Mouse (Mus musculus) liver, embryonic 15.5 days (tissue): Measurements from ENCODE around the gene Wif1. TPM values are rescaled to one million over a fixed set of nuclear protein-coding genes. Genes with fewer than 3 reads are reported as not detected.

Experiments used
- ATAC-seq: fragments of 200-750 bp; cut with Nextera tagmentation; 2 replicates; pipeline ENCODE4 v1.8.0; 2017; ENCODE audit warnings: moderate number of reproducible peaks, mild to moderate bottlenecking, moderate library complexity; ENCODE audit not compliant: insufficient read depth
- H3K27ac ChIP-seq: fragments of 300-500 bp; sonication (generic); replicated peaks from 2 replicates; pipeline ENCODE4 v1.5.1; 2015; ENCODE audit warnings: mild to moderate bottlenecking, inconsistent platforms
- H3K27me3 ChIP-seq: fragments of 300-500 bp; sonication (generic); 2 replicates; pipeline ENCODE4 v1.6.1; 2015; ENCODE audit warnings: mild to moderate bottlenecking, inconsistent platforms
- H3K36me3 ChIP-seq: fragments of 300-500 bp; sonication (generic); replicated peaks from 2 replicates; pipeline ENCODE4 v1.6.1; 2015; ENCODE audit warnings: moderate library complexity, mild to moderate bottlenecking, inconsistent platforms
- H3K4me1 ChIP-seq: fragments of 300-500 bp; sonication (generic); replicated peaks from 2 replicates; pipeline ENCODE4 v1.6.1; 2015; ENCODE audit warnings: inconsistent platforms
- H3K4me2 ChIP-seq: fragments of 300-500 bp; sonication (generic); 2 replicates; pipeline ENCODE4 v1.6.1; 2015; ENCODE audit warnings: moderate library complexity, mild to moderate bottlenecking, inconsistent platforms
- H3K4me3 ChIP-seq: fragments of 300-500 bp; sonication (generic); replicated peaks from 2 replicates; pipeline ENCODE4 v1.5.1; 2015; ENCODE audit warnings: mild to moderate bottlenecking, inconsistent platforms
- H3K9ac ChIP-seq: fragments of 300-500 bp; sonication (generic); 2 replicates; pipeline ENCODE4 v1.6.1; 2015; ENCODE audit warnings: moderate library complexity, mild to moderate bottlenecking, inconsistent platforms
- H3K9me3 ChIP-seq: fragments of 300-500 bp; sonication (generic); replicated peaks from 2 replicates; pipeline ENCODE4 v1.6.1; 2016; ENCODE audit warnings: inconsistent platforms
- WGBS: fragments of 180-500 bp; shearing (Covaris S2); methylation state at CpG from one replicate; pipeline ENCODE4 v1.1.7; 2015; ENCODE audit warnings: mixed read lengths; ENCODE audit not compliant: insufficient replicate concordance; 5-methylcytosine and 5-hydroxymethylcytosine counted together
- polyA plus RNA-seq: library from polyadenylated mRNA; unstranded; fragments of >200 nt; fragmentation: Nextera tagmentation; extraction: Ambion mirVana; gene quantifications from 2 replicates; pipeline ENCODE4 v1.2.1, GENCODE M21; 2015

Gene Wif1
- polyA plus RNA-seq, 1 experiment from 2014 or later = 1.1 TPM

GRCm38 (mm10) chr10:121080500-121080899 lies 46.7 kb downstream of the Wif1 start:
- Histone ChIP-seq H3K27me3 (no peaks in the 10 kb centered on the region), H3K4me2 (no peak overlapping the region), H3K36me3 (no peaks in the 10 kb centered on the region), H3K4me1 (no peaks in the 10 kb centered on the region), H3K9ac (no peak overlapping the region), H3K4me3 (no peak overlapping the region), H3K9me3 (no peaks in the 10 kb centered on the region), H3K27ac (no peak overlapping the region)
- no peak for ATAC-seq
- 66% methylated on average over 9 of the region's 9 CpGs for WGBS

DNA sequence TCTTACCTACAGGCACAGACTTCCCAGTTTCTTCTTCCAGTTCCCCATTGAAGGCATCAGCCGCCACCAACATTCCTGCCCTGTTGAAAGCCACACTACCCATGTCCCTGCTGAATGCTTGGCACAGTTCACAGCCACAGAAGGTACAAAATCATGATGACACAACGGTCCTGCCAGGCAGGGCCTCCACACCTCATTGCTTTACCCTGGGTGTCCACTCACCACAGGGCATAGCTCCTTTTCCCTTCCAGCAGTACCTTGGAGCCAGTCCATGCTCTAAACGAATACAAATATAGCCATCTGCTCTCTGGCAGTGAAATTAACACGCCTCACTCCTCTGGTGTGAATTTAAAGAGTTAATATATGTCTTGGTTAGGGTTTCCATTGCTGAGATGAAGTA lies 49.1 kb downstream of the Wif1 start:
- H3K9ac ChIP-seq = no peak overlapping the region
- no peaks in the 10 kb centered on the region for H3K9me3 ChIP-seq
- ATAC-seq = no peak
- WGBS = 59% methylated on average over 4 of the region's 4 CpGs
- no peak overlapping the region for H3K4me3 ChIP-seq
- H3K27ac ChIP-seq = no peak overlapping the region
- H3K4me1 ChIP-seq = no peaks in the 10 kb centered on the region
- H3K36me3 ChIP-seq = no peaks in the 10 kb centered on the region
- no peak overlapping the region for H3K4me2 ChIP-seq
- H3K27me3 ChIP-seq = no peaks in the 10 kb centered on the region

DNA sequence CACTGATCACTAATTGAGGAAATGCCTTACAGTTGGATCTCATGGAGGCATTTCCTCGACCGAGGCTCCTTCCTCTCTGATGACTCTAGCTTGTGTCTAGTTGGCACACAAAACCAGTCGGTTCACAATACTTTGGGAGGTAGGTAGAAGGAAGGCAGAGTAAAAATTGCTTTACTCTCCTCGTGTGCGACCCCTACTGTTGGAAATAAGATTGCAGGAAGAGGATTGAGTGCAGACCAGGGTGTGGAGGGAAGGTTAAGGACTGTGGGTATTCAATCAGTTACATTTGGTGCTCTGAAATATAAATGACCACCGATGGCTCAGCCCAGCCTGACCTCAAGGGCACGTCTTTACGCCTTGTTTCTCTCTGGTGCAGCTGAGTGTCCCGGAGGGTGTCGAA lies 49.8 kb downstream of the Wif1 start:
- no peak overlapping the region for H3K27ac ChIP-seq
- 43% methylated on average over 10 of the region's 10 CpGs for WGBS
- H3K9me3 ChIP-seq = no peaks in the 10 kb centered on the region
- H3K4me1 ChIP-seq = no peaks in the 10 kb centered on the region
- no peak overlapping the region for H3K4me3 ChIP-seq
- no peaks in the 10 kb centered on the region for H3K36me3 ChIP-seq
- H3K27me3 ChIP-seq = no peaks in the 10 kb centered on the region
- H3K4me2 ChIP-seq = no peak overlapping the region
- ATAC-seq = no peak
- H3K9ac ChIP-seq = no peak overlapping the region

DNA sequence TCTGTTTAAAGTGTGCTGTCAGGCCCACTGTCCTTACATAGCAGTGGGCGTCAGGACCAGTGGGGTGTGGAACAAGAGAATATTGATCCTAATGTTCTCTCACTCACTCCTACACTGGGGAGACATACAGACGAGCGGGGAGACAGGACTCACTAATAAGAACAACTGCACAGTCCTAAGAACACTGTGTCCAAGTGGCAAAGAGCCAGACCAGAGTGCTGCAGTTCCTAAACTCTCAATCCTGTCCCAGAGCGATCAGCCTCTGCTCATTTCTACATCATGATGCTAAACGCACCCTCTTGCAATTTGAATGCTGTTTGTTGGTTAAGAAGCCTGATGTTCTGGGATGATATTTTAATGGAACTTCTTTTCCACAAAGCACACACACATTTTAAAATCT lies 54.9 kb downstream of the Wif1 start:
- 0 out of 2 replicates have a peak, but pooled peaks cover 2% of the 10 kb centered on the region for H3K4me1 ChIP-seq
- no peak overlapping the region for H3K27ac ChIP-seq
- H3K9me3 ChIP-seq = no peaks in the 10 kb centered on the region
- no peaks in the 10 kb centered on the region for H3K36me3 ChIP-seq
- WGBS = 59% methylated on average over 5 of the region's 5 CpGs
- no peak overlapping the region for H3K9ac ChIP-seq
- no peak overlapping the region for H3K4me3 ChIP-seq
- no peak overlapping the region for H3K4me2 ChIP-seq
- ATAC-seq = no peak
- no peaks in the 10 kb centered on the region for H3K27me3 ChIP-seq

DNA sequence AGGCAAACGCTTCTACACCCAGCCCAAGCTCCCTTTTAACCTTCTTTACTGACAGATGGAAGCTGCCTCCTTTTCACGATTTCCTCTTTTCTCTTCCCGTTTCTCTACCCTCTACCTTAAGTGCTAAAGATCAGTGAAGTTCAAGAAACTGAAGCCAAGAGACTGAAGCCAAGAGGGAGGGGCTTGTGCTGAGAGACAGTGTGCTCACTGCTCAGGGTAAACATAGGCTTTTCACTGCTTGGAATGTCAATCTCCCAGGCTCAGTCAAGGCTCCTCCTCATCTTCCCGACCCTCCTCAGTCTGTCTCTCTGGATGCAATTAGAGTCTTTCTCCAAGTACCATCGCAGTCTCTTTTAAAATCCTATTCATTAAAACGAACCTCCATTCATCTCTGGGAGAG lies 55.6 kb downstream of the Wif1 start:
- no peaks in the 10 kb centered on the region for H3K27me3 ChIP-seq
- H3K9me3 ChIP-seq = no peaks in the 10 kb centered on the region
- H3K27ac ChIP-seq = no peak overlapping the region
- peak overlapping the region; percentile 40 for H3K4me2 ChIP-seq
- WGBS = 2% methylated on average over 6 of the region's 6 CpGs
- H3K9ac ChIP-seq = no peak overlapping the region
- H3K36me3 ChIP-seq = no peaks in the 10 kb centered on the region
- no peak overlapping the region for H3K4me3 ChIP-seq
- no peak for ATAC-seq
- 0 out of 2 replicates have a peak, but pooled peaks cover 2% of the 10 kb centered on the region for H3K4me1 ChIP-seq

- Histone ChIP-seq H3K27ac (no peak overlapping the region), H3K4me1 (0 out of 2 replicates have a peak, but pooled peaks cover 2% of the 10 kb centered on the region), H3K36me3 (no peaks in the 10 kb centered on the region), H3K4me3 (no peak overlapping the region), H3K27me3 (no peaks in the 10 kb centered on the region), H3K4me2 (no peak overlapping the region), H3K9me3 (no peaks in the 10 kb centered on the region), H3K9ac (no peak overlapping the region)
- no peak for ATAC-seq
- 17% methylated on average over 8 of the region's 8 CpGs for WGBS
Measured at GRCm38 (mm10) chr10:121090006-121090405, 56.2 kb downstream of the Wif1 start.

DNA sequence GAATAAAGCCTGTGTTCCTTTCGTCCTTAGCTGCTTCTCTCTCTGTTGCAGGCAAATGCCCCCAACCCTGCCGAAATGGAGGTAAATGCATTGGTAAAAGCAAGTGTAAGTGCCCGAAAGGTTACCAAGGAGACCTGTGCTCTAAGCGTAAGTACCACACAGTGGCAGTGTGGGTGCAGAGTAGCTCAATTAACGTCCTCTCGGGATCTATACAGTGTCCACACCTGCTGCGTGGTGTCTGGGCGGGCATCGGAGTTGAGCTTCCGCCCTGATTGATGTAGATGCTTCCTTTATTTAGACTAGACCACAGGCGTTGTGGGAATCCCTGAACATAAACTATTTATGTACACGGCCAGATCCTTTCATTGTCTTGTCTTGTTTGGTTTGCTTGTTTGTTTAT lies 62.2 kb downstream of the Wif1 start:
- H3K4me2 ChIP-seq = no peak overlapping the region
- no peaks in the 10 kb centered on the region for H3K27me3 ChIP-seq
- no peak overlapping the region for H3K27ac ChIP-seq
- no peak overlapping the region for H3K4me3 ChIP-seq
- 37% methylated on average over 12 of the region's 12 CpGs for WGBS
- H3K9me3 ChIP-seq = no peaks in the 10 kb centered on the region
- no peaks in the 10 kb centered on the region for H3K36me3 ChIP-seq
- H3K4me1 ChIP-seq = no peaks in the 10 kb centered on the region
- no peak overlapping the region for H3K9ac ChIP-seq
- ATAC-seq = no peak

- Histone ChIP-seq H3K4me1 (no peaks in the 10 kb centered on the region), H3K27me3 (no peaks in the 10 kb centered on the region), H3K4me3 (no peak overlapping the region), H3K9ac (no peak overlapping the region), H3K27ac (no peak overlapping the region), H3K4me2 (no peak overlapping the region), H3K36me3 (no peaks in the 10 kb centered on the region), H3K9me3 (no peaks in the 10 kb centered on the region)
- WGBS = 58% methylated on average over 12 of the region's 12 CpGs
- no peak for ATAC-seq
Measured at GRCm38 (mm10) chr10:121098263-121098662, 64.5 kb downstream of the Wif1 start.

DNA sequence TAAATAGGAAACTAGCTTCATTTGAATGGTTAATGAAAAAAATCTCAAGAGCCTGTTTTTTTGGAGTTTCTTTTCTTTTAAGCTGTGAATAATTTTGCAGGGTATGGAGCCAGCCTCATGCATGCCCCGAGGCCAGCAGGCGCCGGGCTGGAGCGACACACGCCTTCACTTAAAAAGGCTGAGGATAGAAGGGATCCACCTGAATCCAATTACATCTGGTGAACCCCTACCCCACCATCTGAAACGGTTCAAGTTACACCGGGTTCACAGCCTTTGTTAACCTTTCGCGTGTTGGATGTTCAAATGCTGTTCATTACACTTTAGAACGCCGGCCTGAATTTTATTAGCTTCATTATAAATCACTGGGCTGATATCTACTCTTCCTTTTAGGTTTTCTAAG lies 65.9 kb downstream of the Wif1 start:
- Histone ChIP-seq H3K9ac (no peak overlapping the region), H3K4me1 (no peaks in the 10 kb centered on the region), H3K27ac (no peak overlapping the region), H3K4me2 (no peak overlapping the region), H3K9me3 (peaks cover 3% of the 10 kb centered on the region; the same call in 1 of the 2 replicates), H3K27me3 (no peaks in the 10 kb centered on the region), H3K36me3 (no peaks in the 10 kb centered on the region), H3K4me3 (no peak overlapping the region)
- no peak for ATAC-seq
- WGBS = 78% methylated on average over 11 of the region's 11 CpGs

DNA sequence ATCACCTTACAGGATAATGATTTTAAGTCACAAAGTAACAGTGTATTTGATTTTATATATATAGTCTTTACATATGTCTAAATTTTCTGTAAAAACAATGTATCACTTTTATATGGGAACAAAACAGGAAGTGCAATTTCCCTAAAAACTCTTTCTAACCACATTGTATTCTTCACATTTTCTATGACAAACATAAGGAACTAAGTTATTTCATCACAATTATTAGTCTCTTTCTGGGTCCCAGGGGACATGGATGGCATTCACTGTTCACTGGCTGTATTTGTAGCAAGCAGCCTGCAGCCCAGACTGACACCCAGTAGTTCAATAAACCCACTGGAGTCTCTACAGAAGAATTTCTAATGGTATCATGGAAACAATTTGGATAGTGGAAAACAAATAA lies 82.4 kb downstream of the Wif1 start:
- Histone ChIP-seq H3K36me3 (no peaks in the 10 kb centered on the region), H3K4me2 (no peak overlapping the region), H3K4me3 (no peak overlapping the region), H3K27me3 (no peaks in the 10 kb centered on the region), H3K9me3 (no peaks in the 10 kb centered on the region), H3K9ac (no peak overlapping the region), H3K4me1 (no peaks in the 10 kb centered on the region), H3K27ac (no peak overlapping the region)
- no peak for ATAC-seq

GRCm38 (mm10) chr10:121116636-121117035 lies 82.9 kb downstream of the Wif1 start:
- Histone ChIP-seq H3K9me3 (no peaks in the 10 kb centered on the region), H3K9ac (no peak overlapping the region)

GRCm38 (mm10) chr10:121120751-121121150 lies 87.0 kb downstream of the Wif1 start:
- H3K4me3 ChIP-seq = no peak overlapping the region
- H3K27ac ChIP-seq = no peak overlapping the region
- H3K36me3 ChIP-seq = no peaks in the 10 kb centered on the region
- H3K9ac ChIP-seq = no peak overlapping the region
- H3K27me3 ChIP-seq = no peaks in the 10 kb centered on the region
- H3K4me2 ChIP-seq = no peak overlapping the region
- WGBS = 74% methylated on average over 6 of the region's 6 CpGs
- H3K9me3 ChIP-seq = no peaks in the 10 kb centered on the region
- H3K4me1 ChIP-seq = no peaks in the 10 kb centered on the region
- ATAC-seq = no peak

More at GRCm38 (mm10) chr10:121116636-121117035, 82.9 kb downstream of the Wif1 start:
- H3K4me1 ChIP-seq = no peaks in the 10 kb centered on the region
- no peak overlapping the region for H3K4me3 ChIP-seq
- no peak overlapping the region for H3K4me2 ChIP-seq
- no peak overlapping the region for H3K27ac ChIP-seq
- WGBS = 48% methylated on average over 4 of the region's 4 CpGs
- H3K36me3 ChIP-seq = no peaks in the 10 kb centered on the region
- ATAC-seq = no peak
- H3K27me3 ChIP-seq = no peaks in the 10 kb centered on the region
